Mouse (Mus musculus) liver, postnatal 0 days (tissue): ENCODE data around the gene Pnldc1. TPM values are rescaled to one million over a fixed set of nuclear protein-coding genes. Genes with fewer than 3 reads are reported as not detected.
"Not testable (repeated sequence)": the region's sequence is repeated elsewhere in the genome, so short reads cannot be mapped to it uniquely, and the experiment has no call there.

Source experiments
- ATAC-seq: fragments of 200-750 bp; cut with Nextera tagmentation; 2 replicates; pipeline ENCODE4 v1.8.0; 2017; ENCODE audit warnings: mild to moderate bottlenecking, moderate library complexity
- DNase-seq: peaks from one replicate; pipeline ENCODE4 v3.0.0-alpha.2; 2016
- H3K27ac ChIP-seq: fragments of 300-500 bp; sonication (generic); 2 replicates; pipeline ENCODE4 v1.5.1; 2014; ENCODE audit warnings: antibody characterized with exemption, moderate library complexity, mild to moderate bottlenecking, low read depth
- H3K27me3 ChIP-seq: fragments of 300-500 bp; sonication (generic); 2 replicates; pipeline ENCODE4 v1.6.1; 2014; ENCODE audit warnings: low read length, control low read depth, mixed read lengths; ENCODE audit not compliant: insufficient read depth
- H3K36me3 ChIP-seq: fragments of 300-500 bp; sonication (generic); replicated peaks from 2 replicates; pipeline ENCODE4 v1.6.1; 2014; ENCODE audit warnings: mild to moderate bottlenecking, control low read depth, low read length, moderate library complexity, mixed read lengths; ENCODE audit not compliant: insufficient read depth
- H3K4me1 ChIP-seq: fragments of 300-500 bp; sonication (generic); 2 replicates; pipeline ENCODE4 v1.6.1; 2014; ENCODE audit warnings: antibody characterized with exemption, mild to moderate bottlenecking, control low read depth; ENCODE audit not compliant: insufficient read depth
- H3K4me2 ChIP-seq: fragments of 300-500 bp; sonication (generic); 2 replicates; pipeline ENCODE4 v1.6.1; 2014; ENCODE audit warnings: low read depth, mild to moderate bottlenecking, low read length, moderate library complexity, mixed read lengths
- H3K4me3 ChIP-seq: fragments of 300-500 bp; sonication (generic); 2 replicates; pipeline ENCODE4 v1.5.1; 2014; ENCODE audit warnings: low read depth, low read length
- H3K9ac ChIP-seq: fragments of 300-500 bp; sonication (generic); replicated peaks from 2 replicates; pipeline ENCODE4 v1.6.1; 2014; ENCODE audit warnings: mild to moderate bottlenecking, moderate library complexity
- H3K9me3 ChIP-seq: fragments of 300-500 bp; sonication (generic); 2 replicates; pipeline ENCODE4 v1.6.1; 2016; ENCODE audit warnings: mild to moderate bottlenecking, control low read depth, low read length, mixed read lengths
- CTCF ChIP-seq: sonication (generic); IDR thresholded peaks from 2 replicates; pipeline ENCODE4 v1.5.1; 2016; ENCODE audit warnings: antibody characterized with exemption, low read depth
- EP300 ChIP-seq: IDR thresholded peaks from 2 replicates; pipeline ENCODE4 v1.6.1; 2016; ENCODE audit warnings: antibody characterized with exemption, low read depth, mild to moderate bottlenecking
- WGBS: fragments of 180-500 bp; shearing (Covaris S2); extraction: QIAGEN DNeasy Blood & Tissue Kit; methylation state at CpG from one replicate; pipeline ENCODE4 v1.1.7; 2014; ENCODE audit not compliant: insufficient replicate concordance; 5-methylcytosine and 5-hydroxymethylcytosine counted together
- polyA plus RNA-seq: library from polyadenylated mRNA; unstranded; fragments of >200 nt; fragmentation: Nextera tagmentation; extraction: Ambion mirVana; gene quantifications from 2 replicates; pipeline ENCODE4 v1.2.1, GENCODE M21; 2015

Gene Pnldc1
- polyA plus RNA-seq, 1 experiment from 2014 or later: 0.95 TPM

DNA sequence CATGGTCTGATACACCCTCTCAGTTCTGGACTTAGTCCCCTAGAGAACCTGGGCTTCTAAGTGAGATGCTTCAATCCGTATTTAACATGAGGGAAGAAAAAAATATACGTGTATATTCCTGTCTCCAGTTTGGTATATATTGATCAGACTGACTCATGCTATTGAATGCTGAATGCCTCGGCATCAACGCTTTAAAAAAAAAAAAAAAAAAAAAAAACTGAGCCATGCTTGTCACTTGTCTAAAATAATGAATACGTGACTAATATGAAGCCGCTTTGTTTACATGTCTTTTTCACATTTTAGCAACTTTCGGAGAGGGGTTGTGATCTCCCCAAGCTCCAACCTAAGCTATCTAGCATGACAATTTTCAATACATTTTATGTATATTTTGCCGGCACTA, 361 bp upstream of the Pnldc1 start:
- no peak overlapping the region for H3K27ac ChIP-seq
- no peaks in the 10 kb centered on the region for H3K9me3 ChIP-seq
- no peak overlapping the region for H3K4me2 ChIP-seq
- H3K36me3 ChIP-seq: peaks cover 36% of the 10 kb centered on the region
- no peak for DNase-seq
- H3K4me1 ChIP-seq: no peaks in the 10 kb centered on the region
- no peak for ATAC-seq
- TF ChIP-seq EP300 (no peak), CTCF (no peak)
- no peak overlapping the region for H3K9ac ChIP-seq
- 80% methylated on average over 8 of the region's 8 CpGs for WGBS
- no peak overlapping the region for H3K4me3 ChIP-seq
- no peaks in the 10 kb centered on the region for H3K27me3 ChIP-seq

DNA sequence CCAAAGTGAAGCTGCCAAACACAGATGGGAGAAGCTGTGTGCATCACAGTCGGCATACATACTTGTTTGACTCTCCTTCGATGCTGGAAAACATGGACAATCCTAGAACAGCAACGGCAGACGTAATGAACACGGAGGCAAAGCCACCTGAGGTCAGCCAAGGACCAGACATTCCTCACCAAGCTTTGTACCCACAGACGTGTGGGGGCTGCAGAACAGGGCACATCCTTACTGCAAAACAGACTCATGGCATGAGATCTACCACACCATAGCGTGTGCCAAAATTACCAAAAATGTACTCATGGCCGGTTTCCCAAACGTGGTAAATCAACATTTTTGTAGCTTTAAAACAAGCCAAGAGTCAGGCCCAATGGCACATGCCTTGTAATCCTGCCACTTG, 3.6 kb downstream of the Pnldc1 start:
- no peak for TF ChIP-seq EP300
- no peak for ATAC-seq
- H3K4me2 ChIP-seq: no peak overlapping the region
- peaks cover 26% of the 10 kb centered on the region for H3K36me3 ChIP-seq
- H3K4me1 ChIP-seq: no peaks in the 10 kb centered on the region
- H3K9ac ChIP-seq: no peak overlapping the region
- no peaks in the 10 kb centered on the region for H3K9me3 ChIP-seq
- H3K27ac ChIP-seq: no peak overlapping the region
- H3K27me3 ChIP-seq: no peaks in the 10 kb centered on the region
- 88% methylated on average over 9 of the region's 9 CpGs for WGBS
- H3K4me3 ChIP-seq: no peak overlapping the region
- DNase-seq: no peak

DNA sequence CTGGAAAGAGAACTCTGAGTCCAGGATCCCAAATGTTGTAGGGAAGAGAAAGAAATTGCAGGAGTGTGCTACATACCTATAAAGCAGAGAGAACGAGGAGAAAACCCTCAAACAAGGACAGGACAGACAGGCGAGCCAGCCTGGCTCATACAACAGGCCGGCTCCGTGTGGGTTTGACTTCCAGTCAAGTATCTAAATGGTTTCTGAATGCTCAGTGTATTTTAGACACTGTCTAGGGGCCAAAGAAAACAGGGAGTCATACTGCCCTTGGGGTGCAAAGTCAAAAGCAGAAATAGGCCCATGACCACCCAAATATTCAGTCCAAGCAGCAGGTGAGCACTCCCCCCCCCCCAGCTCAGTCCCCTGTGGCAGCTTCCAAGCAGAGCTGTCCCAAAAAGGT, 4.2 kb downstream of the Pnldc1 start:
- Histone ChIP-seq H3K36me3 (peaks cover 22% of the 10 kb centered on the region), H3K4me3 (no peak overlapping the region), H3K27ac (no peak overlapping the region), H3K4me1 (no peaks in the 10 kb centered on the region), H3K27me3 (no peaks in the 10 kb centered on the region), H3K4me2 (no peak overlapping the region), H3K9me3 (no peaks in the 10 kb centered on the region), H3K9ac (no peak overlapping the region)
- DNase-seq (no peak), ATAC-seq (no peak)
- TF ChIP-seq CTCF: no peak
- 82% methylated on average over 4 of the region's 4 CpGs for WGBS

DNA sequence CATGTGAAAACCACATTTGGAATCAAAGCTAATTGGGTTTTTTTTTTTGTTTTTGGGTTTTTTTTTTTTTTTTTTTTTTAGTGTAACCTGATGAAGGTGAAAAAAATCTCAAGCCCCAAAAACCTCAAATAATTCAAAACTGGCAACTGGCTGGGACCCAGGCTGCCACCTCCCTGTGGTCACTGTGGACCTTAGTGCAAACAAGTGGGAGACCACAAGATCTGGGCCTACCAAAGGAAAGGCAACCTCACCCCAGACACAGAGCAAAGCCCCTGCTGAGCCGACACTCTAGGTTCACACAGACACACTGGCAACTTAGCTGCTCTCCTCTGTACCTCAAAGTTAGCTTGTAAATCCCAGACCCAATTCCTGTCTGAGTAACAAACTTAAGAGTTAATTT, 5.7 kb downstream of the Pnldc1 start:
- TF ChIP-seq EP300 (no peak), CTCF (no peak)
- ATAC-seq (no peak), DNase-seq (no peak)
- Histone ChIP-seq H3K4me2 (no peak overlapping the region), H3K9me3 (no peaks in the 10 kb centered on the region), H3K27me3 (no peaks in the 10 kb centered on the region), H3K27ac (no peak overlapping the region), H3K4me1 (no peaks in the 10 kb centered on the region), H3K36me3 (peaks cover 15% of the 10 kb centered on the region; the same call in 1 of the 2 replicates), H3K9ac (no peak overlapping the region), H3K4me3 (no peak overlapping the region)
- WGBS: 82% methylated on average over 1 of the region's 1 CpGs

DNA sequence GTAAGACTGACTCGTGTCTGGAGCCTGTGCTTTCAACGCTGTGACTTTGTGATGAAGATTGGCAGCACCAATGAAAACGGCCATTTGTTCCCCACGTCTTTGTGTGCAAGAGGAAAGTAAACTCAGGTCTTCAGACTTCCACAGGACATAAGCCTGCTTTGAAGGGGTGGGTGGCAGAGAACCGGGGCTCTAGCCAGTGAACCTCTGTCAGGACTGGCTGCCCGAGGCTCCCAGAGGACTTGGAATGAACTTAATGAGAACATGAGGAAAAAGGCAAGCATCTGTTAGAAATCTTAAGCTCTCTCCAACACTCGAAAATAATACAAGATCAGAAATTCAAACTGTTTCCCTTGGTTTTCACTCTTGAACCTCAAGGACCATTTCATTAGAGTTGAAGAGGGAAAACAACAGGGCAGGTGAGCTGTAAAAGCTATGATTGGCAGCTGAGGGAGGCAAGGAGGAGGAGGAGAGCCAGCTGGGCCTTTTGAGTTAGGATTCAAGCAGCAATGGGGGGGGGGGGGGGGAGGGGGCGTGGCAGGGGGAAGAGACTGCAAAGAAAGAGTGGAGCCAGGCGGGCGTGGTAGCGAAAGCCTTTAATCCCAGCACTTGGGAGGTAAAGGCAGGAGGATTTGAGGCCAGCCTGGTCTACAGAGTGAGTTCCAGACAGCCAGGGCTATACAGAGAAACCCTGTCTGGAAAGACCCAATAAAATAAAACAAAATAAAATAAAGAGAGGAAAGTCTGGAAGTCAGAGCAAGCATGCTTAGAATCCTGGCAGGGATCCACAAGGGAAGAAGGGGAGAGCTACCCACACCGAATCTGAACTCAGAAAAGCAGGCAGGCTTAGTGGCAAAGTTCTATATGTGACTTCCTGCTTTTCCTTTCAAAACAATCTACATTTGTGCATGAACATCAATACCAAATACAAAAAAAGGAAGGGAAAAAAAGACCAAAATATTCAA, 6.4 kb downstream of the Pnldc1 start:
- no peak for TF ChIP-seq CTCF
- no peak for TF ChIP-seq EP300
- Histone ChIP-seq H3K4me1 (no peaks in the 10 kb centered on the region), H3K27me3 (no peaks in the 10 kb centered on the region), H3K4me2 (no peak overlapping the region), H3K9ac (no peak overlapping the region), H3K4me3 (no peak overlapping the region), H3K36me3 (peaks cover 15% of the 10 kb centered on the region; the same call in 1 of the 2 replicates), H3K9me3 (no peaks in the 10 kb centered on the region), H3K27ac (no peak overlapping the region)
- 73% methylated on average over 11 of the region's 12 CpGs for WGBS
- no peak for ATAC-seq
- no peak for DNase-seq

DNA sequence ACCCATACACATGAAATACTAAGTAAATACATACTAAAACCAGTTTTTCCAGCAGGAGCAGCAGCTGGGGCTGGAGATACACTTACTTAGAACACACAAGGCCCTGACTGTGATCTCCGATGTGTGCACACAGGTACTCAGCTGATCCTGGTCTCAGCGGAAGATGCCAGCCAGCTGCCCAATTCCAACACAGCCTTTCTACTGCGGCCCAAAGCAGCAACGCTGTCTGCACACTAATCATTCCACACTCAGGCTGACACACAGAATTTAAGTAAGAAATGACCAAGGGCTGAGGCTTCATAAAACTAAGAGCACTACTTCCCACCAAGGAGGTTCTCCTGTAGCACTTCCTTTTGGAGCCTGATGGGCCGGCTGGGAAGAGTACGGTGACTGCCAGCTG, 7.7 kb downstream of the Pnldc1 start:
- peaks cover 15% of the 10 kb centered on the region; the same call in 1 of the 2 replicates for H3K36me3 ChIP-seq

DNA sequence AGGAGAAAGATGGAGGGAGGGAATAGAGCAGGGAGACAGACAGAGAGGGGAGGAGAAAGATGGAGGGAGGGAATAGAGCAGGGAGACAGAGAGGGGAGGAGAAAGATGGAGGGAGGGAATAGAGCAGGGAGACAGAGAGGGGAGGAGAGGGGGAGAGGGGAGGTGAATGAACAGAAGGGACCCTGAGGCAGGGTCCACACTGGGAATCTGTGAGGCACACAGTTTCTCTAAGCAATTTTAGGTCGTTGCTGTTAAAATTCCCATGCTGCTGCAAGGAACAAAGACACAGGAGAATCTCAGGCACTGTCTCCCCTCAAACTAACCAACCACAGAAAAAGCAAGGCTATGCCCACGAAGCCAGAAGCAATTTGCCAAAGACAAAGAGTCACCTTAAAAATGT, 11.4 kb downstream of the Pnldc1 start:
- H3K36me3 ChIP-seq: peaks cover 19% of the 10 kb centered on the region
- not testable (repeated sequence) for ATAC-seq, H3K27ac ChIP-seq, H3K4me1 ChIP-seq, H3K9ac ChIP-seq, H3K9me3 ChIP-seq, H3K4me2 ChIP-seq, H3K4me3 ChIP-seq, DNase-seq, H3K27me3 ChIP-seq
- 52% methylated on average over 2 of the region's 2 CpGs for WGBS

More for the DNA sequence above, 7.7 kb downstream of the Pnldc1 start:
- Histone ChIP-seq H3K4me2 (no peak overlapping the region), H3K9me3 (no peaks in the 10 kb centered on the region), H3K27ac (no peak overlapping the region), H3K27me3 (no peaks in the 10 kb centered on the region), H3K9ac (no peak overlapping the region), H3K4me1 (no peaks in the 10 kb centered on the region), H3K4me3 (no peak overlapping the region)
- ATAC-seq: no peak
- DNase-seq: no peak
- 94% methylated on average over 6 of the region's 6 CpGs for WGBS
- TF ChIP-seq EP300: no peak
- TF ChIP-seq CTCF: no peak
